Mouse (Mus musculus): ENCODE data around the gene Abca15. TPM values are rescaled to one million over a fixed set of nuclear protein-coding genes. Genes with fewer than 3 reads are reported as not detected.
"Not testable (repeated sequence)": the region's sequence is repeated elsewhere in the genome, so short reads cannot be mapped to it uniquely, and the experiment has no call there.

Gene Abca15
- polyA plus RNA-seq (2015; fragmentation: Nextera tagmentation; extraction: Ambion mirVana) = not detected in 2 replicates

GRCm38 (mm10) chr7:120328087-120328793, at the start of gene Abca15:
Abca15 (plus strand) TSS chr7:120328670.
- Histone ChIP-seq H3K9me3 (no peaks in the 10 kb centered on the region), H3K36me3 (no peaks in the 10 kb centered on the region), H3K4me2 (peak within 1 kb of the TSS; percentile 56), H3K4me3 (peak within 1 kb of the TSS; percentile 17; the same call in 1 of the 2 replicates), H3K27me3 (no peaks in the 10 kb centered on the region), H3K4me1 (replicated peaks) (peaks cover 11% of the 10 kb centered on the region), H3K9ac (0 out of 2 replicates have a peak within 1 kb of the TSS, but pooled peaks have one; percentile 26), H3K27ac (replicated peaks) (no peak within 1 kb of the TSS)
- peak; percentile 47; the same call in 1 of the 2 replicates for ATAC-seq (ENCODE audit: low read depth)
- WGBS = 85% methylated on average over 22 of the region's 22 CpGs

- Histone ChIP-seq H3K4me2 (no peak overlapping the region), H3K9me3 (no peaks in the 10 kb centered on the region), H3K4me3 (no peak overlapping the region), H3K27ac (replicated peaks) (no peak overlapping the region), H3K4me1 (replicated peaks) (no peaks in the 10 kb centered on the region), H3K9ac (no peak overlapping the region), H3K36me3 (no peaks in the 10 kb centered on the region), H3K27me3 (no peaks in the 10 kb centered on the region)
- 73% methylated on average over 3 of the region's 3 CpGs for WGBS
- ATAC-seq (ENCODE audit: low read depth) = no peak
Measured at GRCm38 (mm10) chr7:120285286-120285685, 43.2 kb upstream of the Abca15 start.

GRCm38 (mm10) chr7:120316086-120316485, 12.4 kb upstream of the Abca15 start:
- Histone ChIP-seq H3K9me3 (no peaks in the 10 kb centered on the region), H3K4me3 (no peak overlapping the region), H3K27me3 (no peaks in the 10 kb centered on the region), H3K9ac (no peak overlapping the region), H3K36me3 (no peaks in the 10 kb centered on the region), H3K4me2 (no peak overlapping the region), H3K4me1 (replicated peaks) (no peaks in the 10 kb centered on the region), H3K27ac (replicated peaks) (no peak overlapping the region)
- WGBS = 78% methylated on average over 1 of the region's 1 CpGs
- ATAC-seq (ENCODE audit: low read depth) = no peak

GRCm38 (mm10) chr7:120322963-120323362, 5.5 kb upstream of the Abca15 start:
- peaks cover 10% of the 10 kb centered on the region for H3K4me1 ChIP-seq (replicated peaks)
- H3K36me3 ChIP-seq = no peaks in the 10 kb centered on the region
- H3K9ac ChIP-seq = no peak overlapping the region
- 53% methylated on average over 4 of the region's 4 CpGs for WGBS
- H3K27ac ChIP-seq (replicated peaks) = no peak overlapping the region
- no peak overlapping the region for H3K4me3 ChIP-seq
- no peak overlapping the region for H3K4me2 ChIP-seq
- ATAC-seq (ENCODE audit: low read depth) = no peak
- H3K27me3 ChIP-seq = no peaks in the 10 kb centered on the region
- no peaks in the 10 kb centered on the region for H3K9me3 ChIP-seq

- H3K27me3 ChIP-seq = not testable (repeated sequence)
Measured at GRCm38 (mm10) chr7:120325911-120326310, 2.6 kb upstream of the Abca15 start.

GRCm38 (mm10) chr7:120327220-120328073, 1.0 kb upstream of the Abca15 start:
- peak; percentile 67; the same call in 1 of the 2 replicates for ATAC-seq (ENCODE audit: low read depth)
- peaks cover 11% of the 10 kb centered on the region for H3K4me1 ChIP-seq (replicated peaks)
- H3K36me3 ChIP-seq = no peaks in the 10 kb centered on the region
- WGBS = 22% methylated on average over 22 of the region's 22 CpGs
- 0 out of 2 replicates have a peak overlapping the region, but pooled peaks have one; percentile 26 for H3K9ac ChIP-seq
- H3K9me3 ChIP-seq = no peaks in the 10 kb centered on the region
- peak overlapping the region; percentile 17 for H3K4me3 ChIP-seq
- H3K4me2 ChIP-seq = peak overlapping the region; percentile 56
- no peak overlapping the region for H3K27ac ChIP-seq (replicated peaks)
- no peaks in the 10 kb centered on the region for H3K27me3 ChIP-seq

More at GRCm38 (mm10) chr7:120325911-120326310, 2.6 kb upstream of the Abca15 start:
- peaks cover 11% of the 10 kb centered on the region for H3K4me1 ChIP-seq (replicated peaks)
- not testable (repeated sequence) for H3K9ac ChIP-seq; H3K27ac ChIP-seq (replicated peaks); H3K4me3 ChIP-seq; ATAC-seq (ENCODE audit: low read depth); H3K36me3 ChIP-seq; H3K4me2 ChIP-seq; H3K9me3 ChIP-seq
- WGBS = 68% methylated on average over 2 of the region's 2 CpGs

- H3K9me3 ChIP-seq = no peaks in the 10 kb centered on the region
- H3K4me3 ChIP-seq = no peak overlapping the region
- no peak for ATAC-seq (ENCODE audit: low read depth)
- no peaks in the 10 kb centered on the region for H3K4me1 ChIP-seq (replicated peaks)
- H3K27ac ChIP-seq (replicated peaks) = no peak overlapping the region
- H3K27me3 ChIP-seq = no peaks in the 10 kb centered on the region
- no peak overlapping the region for H3K9ac ChIP-seq
- 38% methylated on average over 13 of the region's 13 CpGs for WGBS
- H3K36me3 ChIP-seq = no peaks in the 10 kb centered on the region
- no peak overlapping the region for H3K4me2 ChIP-seq
Measured at GRCm38 (mm10) chr7:120361159-120361558, 32.7 kb downstream of the Abca15 start.

- ATAC-seq (ENCODE audit: low read depth) = no peak
- no peak within 1 kb of the TSS for H3K9ac ChIP-seq
- H3K4me2 ChIP-seq = no peak within 1 kb of the TSS
- H3K36me3 ChIP-seq = no peaks in the 10 kb centered on the region
- no peak within 1 kb of the TSS for H3K27ac ChIP-seq (replicated peaks)
- WGBS = 71% methylated on average over 10 of the region's 10 CpGs
- H3K4me3 ChIP-seq = no peak within 1 kb of the TSS
- H3K27me3 ChIP-seq = no peaks in the 10 kb centered on the region
- no peaks in the 10 kb centered on the region for H3K4me1 ChIP-seq (replicated peaks)
- no peaks in the 10 kb centered on the region for H3K9me3 ChIP-seq
Measured at GRCm38 (mm10) chr7:120409447-120409846, 81.0 kb downstream of the Abca15 start, which contains the start of gene Abca16. Abca16 (plus strand) TSS chr7:120409647.

- no peak overlapping the region for H3K4me2 ChIP-seq
- H3K27me3 ChIP-seq = no peaks in the 10 kb centered on the region
- H3K4me1 ChIP-seq (replicated peaks) = no peaks in the 10 kb centered on the region
- H3K9me3 ChIP-seq = no peaks in the 10 kb centered on the region
- no peaks in the 10 kb centered on the region for H3K36me3 ChIP-seq
- no peak for ATAC-seq (ENCODE audit: low read depth)
- WGBS = 95% methylated on average over 1 of the region's 1 CpGs
- no peak overlapping the region for H3K4me3 ChIP-seq
- no peak overlapping the region for H3K9ac ChIP-seq
- H3K27ac ChIP-seq (replicated peaks) = no peak overlapping the region
Measured at GRCm38 (mm10) chr7:120412391-120412790, 83.9 kb downstream of the Abca15 start.

- Histone ChIP-seq H3K4me2 (no peak overlapping the region), H3K27ac (replicated peaks) (no peak overlapping the region), H3K27me3 (no peaks in the 10 kb centered on the region), H3K4me1 (replicated peaks) (no peaks in the 10 kb centered on the region), H3K9me3 (no peaks in the 10 kb centered on the region), H3K4me3 (no peak overlapping the region), H3K9ac (no peak overlapping the region), H3K36me3 (no peaks in the 10 kb centered on the region)
- no peak for ATAC-seq (ENCODE audit: low read depth)
- WGBS = 33% methylated on average over 3 of the region's 3 CpGs
Measured at GRCm38 (mm10) chr7:120426625-120427024, 98.2 kb downstream of the Abca15 start.

- Histone ChIP-seq H3K36me3 (no peaks in the 10 kb centered on the region), H3K4me1 (replicated peaks) (no peaks in the 10 kb centered on the region), H3K4me2 (no peak overlapping the region), H3K9me3 (no peaks in the 10 kb centered on the region), H3K9ac (no peak overlapping the region), H3K27ac (replicated peaks) (no peak overlapping the region), H3K27me3 (no peaks in the 10 kb centered on the region), H3K4me3 (no peak overlapping the region)
- ATAC-seq (ENCODE audit: low read depth) = no peak
Measured at GRCm38 (mm10) chr7:120431464-120431863, 103.0 kb downstream of the Abca15 start.

Measured in neural tube, embryonic 13.5 days (tissue).